Mouse (Mus musculus): ENCODE data around the gene Samd8.
A peak's percentile ranks its signal among the peaks of the same experiment; 100 is the strongest.

The Samd8 gene

GRCm38 (mm10) chr14:21825786-21826491, 75.6 kb downstream of the Samd8 start:
- DNase-seq (ENCODE audit: low read depth): no peak

- peak; percentile 95 for DNase-seq (ENCODE audit: low read depth)
These were observed 80.8 kb downstream of the Samd8 start for GRCm38 (mm10) chr14:21830876-21831767.

- peak; percentile 73 for DNase-seq (ENCODE audit: low read depth)
These were observed 81.6 kb downstream of the Samd8 start for GRCm38 (mm10) chr14:21831830-21832403.

- DNase-seq (ENCODE audit: low read depth): no peak
These were observed 88.1 kb downstream of the Samd8 start for GRCm38 (mm10) chr14:21838336-21839017.

- no peak for DNase-seq (ENCODE audit: low read depth)
These were observed 91.7 kb downstream of the Samd8 start for GRCm38 (mm10) chr14:21841819-21842592.

- DNase-seq (ENCODE audit: low read depth): peak; percentile 32
These were observed 92.9 kb downstream of the Samd8 start for GRCm38 (mm10) chr14:21843263-21843662.

GRCm38 (mm10) chr14:21846827-21847380, 96.6 kb downstream of the Samd8 start:
- peak; percentile 25 for DNase-seq (ENCODE audit: low read depth)

GRCm38 (mm10) chr14:21847381-21848165, 97.2 kb downstream of the Samd8 start:
- peak; percentile 69 for DNase-seq (ENCODE audit: low read depth)
